Mouse (Mus musculus): ENCODE results near the gene Mtmr11.

The Mtmr11 gene

DNA sequence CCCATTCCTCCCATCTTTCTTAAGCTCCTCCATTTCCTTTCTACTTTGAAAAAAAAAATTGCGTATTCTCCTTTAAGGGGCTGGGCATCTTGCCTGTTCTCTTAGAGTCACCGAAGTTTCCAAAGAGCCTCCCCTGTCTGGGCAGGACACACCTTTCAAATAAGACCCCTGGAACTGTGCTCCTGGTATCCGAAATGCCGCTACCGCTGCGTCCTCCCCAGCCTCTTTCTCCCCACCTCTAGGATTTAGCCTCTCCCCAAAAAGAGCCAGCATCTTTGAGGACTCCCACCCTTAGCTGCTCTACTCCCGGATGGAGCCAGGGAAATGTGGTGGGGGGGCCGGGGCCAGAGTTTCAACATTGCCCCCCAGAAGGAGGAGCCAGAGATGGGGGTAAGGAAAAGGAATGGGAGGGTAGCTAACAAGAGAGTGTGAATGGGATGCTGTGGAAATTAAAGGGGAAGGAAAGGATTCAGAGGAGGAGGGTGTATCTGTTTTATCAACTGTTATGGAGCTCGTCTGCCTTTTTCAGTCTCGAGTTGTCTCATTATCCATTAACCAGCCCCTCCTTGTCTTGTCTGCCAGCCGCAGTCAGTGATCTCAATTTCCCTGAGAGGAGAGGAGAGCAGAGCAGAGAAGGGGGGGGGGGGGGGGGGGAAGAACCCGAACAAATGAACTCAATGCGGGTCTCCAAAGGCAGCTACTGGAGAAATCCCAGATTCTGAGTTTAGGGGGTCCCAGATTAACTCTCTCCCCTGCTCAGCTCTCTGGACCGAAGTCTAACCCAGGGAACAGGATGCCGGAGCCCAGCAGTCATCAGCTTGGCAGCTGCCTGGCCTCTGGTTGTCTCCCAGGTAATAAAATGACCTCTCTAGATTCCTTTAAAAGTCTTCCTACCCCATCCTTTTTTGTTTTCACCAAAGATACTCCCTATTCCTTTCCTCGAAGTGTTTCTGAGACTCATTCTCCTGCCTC lies at the start of gene Mtmr11:
TSS of gene Mtmr11 (plus strand) at position 136 of the 972 bp plus-strand sequence.
- DNase-seq, result peak; percentile 54

- DNase-seq, result no peak
These were observed 48.6 kb upstream of the Mtmr11 start for GRCm38 (mm10) chr3:96113251-96113650.

DNA sequence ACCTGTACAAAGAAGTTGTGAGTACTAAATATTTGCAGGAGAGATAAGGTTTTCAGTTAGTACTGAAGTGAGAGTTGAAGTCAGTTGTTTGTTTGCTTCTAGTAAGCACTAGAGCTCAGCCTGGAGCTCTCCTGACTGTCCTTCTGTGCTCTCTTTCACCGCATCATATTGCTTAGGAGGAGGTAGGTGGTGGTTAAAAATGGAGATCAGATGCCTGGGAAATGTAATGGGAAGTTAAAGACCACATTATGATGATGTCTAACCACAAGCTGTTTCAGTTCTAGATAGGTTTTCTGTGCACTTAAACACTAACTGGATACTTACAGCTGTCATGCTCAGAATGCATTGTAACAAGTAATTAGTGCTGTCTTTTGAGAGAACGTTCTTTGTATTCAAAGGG lies 43.7 kb upstream of the Mtmr11 start:
- no peak for DNase-seq

- no peak for DNase-seq
These were observed 43.1 kb upstream of the Mtmr11 start for GRCm38 (mm10) chr3:96118702-96119101.

GRCm38 (mm10) chr3:96124235-96124634 lies 37.6 kb upstream of the Mtmr11 start:
- no peak for DNase-seq

DNA sequence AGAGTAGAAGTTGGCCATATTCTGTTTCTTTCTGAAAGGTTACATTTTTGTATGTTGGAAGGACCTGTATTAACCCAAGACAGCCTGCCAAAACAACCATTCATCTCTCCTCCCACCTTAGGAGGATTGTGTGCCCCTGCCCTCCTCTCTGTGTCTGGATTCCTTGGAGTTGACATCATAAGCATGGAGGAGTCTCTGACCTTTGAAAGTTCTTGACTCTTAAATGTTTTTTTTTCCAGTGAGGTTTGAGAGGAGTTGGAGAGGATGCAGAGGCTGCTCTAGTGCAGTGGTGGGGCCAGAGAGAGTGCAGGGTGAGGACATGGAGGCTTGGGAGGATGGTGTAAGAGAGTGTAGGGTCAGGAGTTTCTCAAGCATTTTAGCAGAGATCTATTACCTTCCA lies 33.7 kb upstream of the Mtmr11 start:
- no peak for DNase-seq

- no peak for DNase-seq
These were observed 29.3 kb upstream of the Mtmr11 start for GRCm38 (mm10) chr3:96132478-96132877.

DNA sequence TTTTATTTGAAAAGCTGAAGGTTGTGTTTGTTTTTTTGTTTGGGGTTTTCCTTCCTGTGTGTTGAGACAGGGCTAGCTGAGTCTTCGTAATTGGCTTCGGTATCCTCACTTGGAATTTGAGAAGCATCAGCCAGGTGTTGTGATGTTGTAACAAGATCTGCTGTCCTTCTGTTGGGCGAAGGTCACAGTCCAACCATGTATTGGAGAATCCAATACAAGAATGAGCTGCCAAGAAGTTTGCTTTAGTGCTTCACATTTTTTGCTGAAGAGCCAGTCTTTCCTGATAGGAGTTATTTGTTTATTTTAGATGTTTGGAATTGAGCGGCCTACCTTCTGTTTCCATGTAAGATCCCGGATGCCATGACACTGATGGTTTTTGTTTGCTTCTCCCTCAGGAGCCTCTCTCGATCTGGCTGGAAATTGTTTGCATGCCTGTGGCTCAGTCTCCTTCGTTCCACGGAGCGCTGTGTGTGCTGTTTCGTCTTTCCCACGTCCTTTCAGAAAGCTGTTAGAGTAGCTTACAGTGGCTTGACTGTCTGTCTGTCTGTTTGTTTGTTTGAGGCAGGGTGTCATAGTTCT lies 28.4 kb upstream of the Mtmr11 start:
- no peak for DNase-seq

DNA sequence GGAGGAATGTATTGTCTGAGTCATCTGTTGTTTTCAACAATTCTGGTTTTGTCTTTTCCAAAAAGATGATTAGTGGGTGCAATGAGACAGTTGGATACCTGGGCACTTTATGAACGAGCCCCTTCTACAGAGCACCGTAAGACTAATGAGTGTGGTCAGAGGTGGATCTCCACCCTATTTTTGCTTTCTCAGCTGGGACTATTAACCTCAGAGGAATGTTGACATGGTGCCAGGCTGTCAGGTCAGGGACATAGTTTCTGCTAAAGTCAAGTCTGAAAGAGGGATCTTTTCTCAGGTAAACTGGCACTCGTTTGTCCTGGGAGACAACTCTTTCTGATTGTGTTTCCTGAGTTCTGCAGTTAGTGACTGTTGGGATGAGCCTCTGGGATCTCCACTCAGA lies 26.8 kb upstream of the Mtmr11 start:
- DNase-seq, result peak; percentile 73

GRCm38 (mm10) chr3:96147950-96148349 lies 13.9 kb upstream of the Mtmr11 start:
- DNase-seq, result peak; percentile 69

DNA sequence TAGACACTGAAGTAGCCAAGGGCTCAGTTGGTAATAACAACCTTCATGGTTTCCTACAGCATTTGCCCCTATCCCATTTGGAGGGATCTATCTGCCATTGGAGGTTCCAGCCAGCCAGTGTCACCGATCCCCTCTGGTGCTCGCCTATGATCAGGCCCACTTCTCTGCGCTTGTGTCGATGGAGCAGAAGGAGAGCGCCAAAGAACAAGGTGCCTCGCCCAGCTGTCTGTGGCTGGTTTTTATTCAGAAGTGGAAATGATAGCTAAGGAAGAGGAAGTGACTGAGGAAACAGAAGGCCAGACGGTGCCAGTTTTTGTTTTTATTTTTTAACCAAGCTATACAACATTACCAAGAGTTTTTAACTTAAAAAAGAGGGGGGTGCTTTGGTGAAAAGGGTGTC lies 10.0 kb upstream of the Mtmr11 start:
- no peak for DNase-seq

GRCm38 (mm10) chr3:96152611-96153010 lies 9.2 kb upstream of the Mtmr11 start:
- DNase-seq, result no peak

GRCm38 (mm10) chr3:96155501-96155900 lies 6.3 kb upstream of the Mtmr11 start:
- DNase-seq, result no peak

DNA sequence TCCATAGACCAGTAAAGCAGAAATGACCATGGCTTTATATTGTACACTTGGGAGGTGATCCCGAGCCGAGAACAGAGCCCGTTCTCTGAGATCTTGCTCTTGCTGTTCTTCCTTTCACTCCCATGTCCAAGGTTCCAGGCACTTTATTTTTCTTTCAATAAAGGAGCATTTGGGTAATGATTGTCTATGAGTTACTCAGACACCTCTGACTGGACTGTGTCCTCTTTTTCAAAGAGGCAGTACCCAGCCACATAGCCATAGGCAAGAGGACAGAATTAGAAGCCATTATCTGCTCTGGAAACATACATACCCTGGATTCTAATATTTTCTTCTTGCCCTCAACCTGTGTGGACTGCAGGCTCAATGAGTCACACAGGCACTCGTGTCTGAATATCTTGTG lies 2.0 kb upstream of the Mtmr11 start:
- no peak for DNase-seq

DNA sequence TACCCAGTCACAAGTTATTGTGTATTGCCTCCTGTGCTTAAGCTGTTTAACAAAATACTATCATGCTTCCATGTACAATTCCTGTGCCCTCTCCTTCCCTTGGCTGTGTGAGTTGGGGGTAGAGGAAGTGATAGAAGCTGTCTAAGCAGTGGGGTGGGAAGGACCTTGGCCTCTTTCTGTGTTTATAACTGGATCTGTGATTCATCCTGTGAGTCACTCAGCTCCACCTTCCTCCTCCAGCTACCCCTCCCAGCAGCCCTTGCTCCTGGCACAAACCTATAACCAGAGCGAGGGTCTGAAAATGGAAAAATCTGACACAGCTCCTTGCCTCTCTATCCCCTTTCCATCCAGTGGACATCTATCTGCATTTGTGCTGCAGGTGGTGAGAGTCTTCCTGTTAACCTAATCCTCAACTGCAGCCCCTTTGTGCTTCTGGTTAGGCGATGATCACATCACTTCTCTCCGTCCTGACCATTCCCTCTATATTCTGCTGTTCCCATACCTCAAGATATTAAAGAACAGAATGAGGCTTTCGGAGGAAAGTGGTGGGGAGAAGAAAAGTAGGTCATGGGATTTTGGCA lies 1.5 kb upstream of the Mtmr11 start:
- peak; percentile 72 for DNase-seq

- DNase-seq, result peak; percentile 88
These were observed 844 bp upstream of the Mtmr11 start for GRCm38 (mm10) chr3:96160803-96161516.

- no peak for DNase-seq
These were observed 1.2 kb downstream of the Mtmr11 start for GRCm38 (mm10) chr3:96163040-96163439.

DNA sequence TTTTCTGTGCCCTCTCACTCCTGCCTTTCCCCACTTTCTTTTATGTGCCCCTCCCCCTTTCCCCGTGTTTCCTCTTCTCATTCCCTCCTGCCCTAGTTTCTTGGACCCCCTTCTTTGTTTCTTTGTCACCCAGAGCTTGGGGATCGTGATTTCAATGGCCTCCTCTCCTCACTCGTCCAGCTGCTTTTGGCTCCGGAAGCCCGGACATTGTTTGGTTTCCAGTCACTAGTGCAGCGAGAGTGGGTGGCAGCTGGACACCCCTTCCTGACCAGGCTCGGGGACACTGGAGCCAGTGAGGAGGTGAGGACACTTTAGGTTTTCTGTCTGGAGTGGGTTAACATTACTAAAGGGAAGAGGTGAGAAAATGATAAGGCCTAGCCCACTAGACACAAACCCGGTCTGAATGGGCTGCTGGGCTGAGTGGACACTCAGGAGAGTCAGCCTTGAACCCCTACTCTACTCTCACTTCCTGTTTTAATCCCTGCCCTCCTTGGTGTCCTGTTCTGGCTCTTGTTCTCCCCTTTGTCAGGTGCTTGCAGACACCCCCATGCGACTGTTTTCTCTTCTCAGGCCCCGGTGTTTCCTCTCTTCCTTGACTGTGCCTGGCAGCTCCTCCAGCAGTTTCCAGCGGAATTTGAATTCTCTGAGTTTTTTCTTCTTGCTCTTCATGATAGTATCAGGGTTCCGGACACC lies 6.8 kb downstream of the Mtmr11 start:
- no peak for DNase-seq

GRCm38 (mm10) chr3:96170276-96170675 lies 8.5 kb downstream of the Mtmr11 start:
- no peak for DNase-seq

DNA sequence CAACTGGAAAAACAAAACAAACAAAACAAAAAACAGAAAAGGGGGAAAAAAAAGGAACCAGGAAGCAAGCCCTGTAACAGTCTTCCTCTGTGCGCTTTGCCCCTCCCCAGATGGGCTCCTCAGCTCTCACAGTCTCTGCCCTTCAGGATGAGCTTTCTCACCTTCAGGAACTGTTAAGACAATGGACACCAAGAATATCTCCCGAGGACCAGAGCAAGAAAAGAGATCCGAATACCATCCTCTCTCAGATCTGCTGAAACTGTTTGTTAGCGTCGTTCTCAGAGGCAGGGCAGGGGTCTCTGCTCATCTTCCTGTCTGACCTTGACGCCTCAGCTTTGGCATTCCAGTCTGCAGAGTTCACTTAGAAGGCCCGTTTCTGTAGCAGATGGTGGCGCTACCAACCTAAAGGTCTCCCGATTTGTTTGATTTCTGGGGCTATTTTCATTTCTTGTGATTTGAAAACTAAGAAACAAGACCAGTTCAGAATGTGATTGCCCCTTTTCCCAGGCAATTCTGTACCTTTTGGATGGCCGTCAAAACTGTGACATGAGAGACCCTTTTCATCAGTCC lies 9.3 kb downstream of the Mtmr11 start:
- DNase-seq, result no peak

GRCm38 (mm10) chr3:96171583-96172196 lies 9.9 kb downstream of the Mtmr11 start:
- no peak for DNase-seq
